Mouse (Mus musculus) stomach, postnatal 0 days (tissue): Measurements from ENCODE around the gene Polrmt. TPM values are rescaled to one million over a fixed set of nuclear protein-coding genes. Genes with fewer than 3 reads are reported as not detected.

Source experiments
- ATAC-seq: fragments of 200-750 bp; cut with Nextera tagmentation; 2 replicates; pipeline ENCODE4 v1.8.0; 2017; ENCODE audit not compliant: low FRiP score, low TSS enrichment
- DNase-seq: peaks from one replicate; pipeline ENCODE4 v3.0.0-alpha.2; 2016; ENCODE audit warnings: low spot score
- H3K27ac ChIP-seq: fragments of 300-500 bp; sonication (generic); replicated peaks from 2 replicates; pipeline ENCODE4 v1.5.1; 2014; ENCODE audit warnings: mild to moderate bottlenecking, control low read depth
- H3K27me3 ChIP-seq: fragments of 300-500 bp; sonication (generic); 2 replicates; pipeline ENCODE4 v1.6.1; 2014; ENCODE audit warnings: low read length; ENCODE audit not compliant: control insufficient read depth, insufficient read depth
- H3K36me3 ChIP-seq: fragments of 300-500 bp; sonication (generic); 2 replicates; pipeline ENCODE4 v1.6.1; 2014; ENCODE audit warnings: low read length, mixed read lengths; ENCODE audit not compliant: control insufficient read depth, insufficient read depth
- H3K4me1 ChIP-seq: fragments of 300-500 bp; sonication (generic); replicated peaks from 2 replicates; pipeline ENCODE4 v1.6.1; 2014; ENCODE audit warnings: antibody characterized with exemption; ENCODE audit not compliant: control insufficient read depth, insufficient read depth
- H3K4me2 ChIP-seq: fragments of 300-500 bp; sonication (generic); replicated peaks from 2 replicates; pipeline ENCODE4 v1.6.1; 2014; ENCODE audit warnings: low read depth, mild to moderate bottlenecking, control low read depth, moderate library complexity
- H3K4me3 ChIP-seq: fragments of 300-500 bp; sonication (generic); 2 replicates; pipeline ENCODE4 v1.5.1; 2014; ENCODE audit warnings: low read depth, low read length, control low read depth
- H3K9ac ChIP-seq: fragments of 300-500 bp; sonication (generic); 2 replicates; pipeline ENCODE4 v1.6.1; 2014; ENCODE audit warnings: mild to moderate bottlenecking, low read length, control low read depth, mixed read lengths
- H3K9me3 ChIP-seq: fragments of 300-500 bp; sonication (generic); 2 replicates; pipeline ENCODE4 v1.6.1; 2016; ENCODE audit warnings: low read length; ENCODE audit not compliant: control insufficient read depth
- CTCF ChIP-seq: IDR thresholded peaks from 2 replicates; pipeline ENCODE4 v1.5.1; 2016; ENCODE audit warnings: antibody characterized with exemption, low read depth, mild to moderate bottlenecking, moderate library complexity
- EP300 ChIP-seq: optimal IDR thresholded peaks from 2 replicates; pipeline ENCODE3; 2016; ENCODE audit warnings: antibody characterized with exemption
- WGBS: fragments of 180-500 bp; shearing (Covaris S2); extraction: QIAGEN DNeasy Blood & Tissue Kit; methylation state at CpG from one replicate; pipeline ENCODE4 v1.1.7; 2014; 5-methylcytosine and 5-hydroxymethylcytosine counted together
- polyA plus RNA-seq: library from polyadenylated mRNA; unstranded; fragments of >200 nt; fragmentation: Nextera tagmentation; extraction: Ambion mirVana; gene quantifications from 2 replicates; pipeline ENCODE4 v1.2.1, GENCODE M21; 2015

Gene Polrmt
- polyA plus RNA-seq, 1 experiment from 2014 or later, result 16.5 TPM

DNA sequence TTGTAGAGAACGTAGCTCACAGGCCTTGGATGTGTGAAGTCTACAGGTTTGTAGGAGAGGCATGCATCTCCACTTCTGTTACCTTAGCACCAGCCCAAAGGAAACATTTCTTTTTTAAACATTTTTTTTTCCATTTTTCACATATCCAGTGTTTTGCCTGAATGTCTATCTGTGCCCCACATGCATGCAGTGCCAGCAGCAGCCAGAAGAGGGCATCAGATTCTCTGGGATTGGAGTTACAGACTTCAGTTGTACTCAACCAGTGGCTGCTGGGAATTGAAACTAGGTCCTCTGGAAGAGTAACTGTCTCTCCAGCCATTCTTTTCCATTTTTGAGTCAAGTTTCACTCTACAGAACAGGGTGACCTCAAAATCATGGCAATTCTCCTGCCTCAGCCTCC is 13.9 kb downstream of the Polrmt start:
- Histone ChIP-seq H3K27ac (no peak overlapping the region), H3K4me1 (no peaks in the 10 kb centered on the region), H3K27me3 (no peaks in the 10 kb centered on the region), H3K9me3 (no peaks in the 10 kb centered on the region), H3K4me3 (no peak overlapping the region), H3K36me3 (peaks cover 14% of the 10 kb centered on the region), H3K9ac (no peak overlapping the region), H3K4me2 (no peak overlapping the region)
- 95% methylated on average over 1 of the region's 1 CpGs for WGBS
- no peak for DNase-seq
- TF ChIP-seq CTCF, result peak; percentile 65
- TF ChIP-seq EP300, result no peak
- no peak for ATAC-seq

DNA sequence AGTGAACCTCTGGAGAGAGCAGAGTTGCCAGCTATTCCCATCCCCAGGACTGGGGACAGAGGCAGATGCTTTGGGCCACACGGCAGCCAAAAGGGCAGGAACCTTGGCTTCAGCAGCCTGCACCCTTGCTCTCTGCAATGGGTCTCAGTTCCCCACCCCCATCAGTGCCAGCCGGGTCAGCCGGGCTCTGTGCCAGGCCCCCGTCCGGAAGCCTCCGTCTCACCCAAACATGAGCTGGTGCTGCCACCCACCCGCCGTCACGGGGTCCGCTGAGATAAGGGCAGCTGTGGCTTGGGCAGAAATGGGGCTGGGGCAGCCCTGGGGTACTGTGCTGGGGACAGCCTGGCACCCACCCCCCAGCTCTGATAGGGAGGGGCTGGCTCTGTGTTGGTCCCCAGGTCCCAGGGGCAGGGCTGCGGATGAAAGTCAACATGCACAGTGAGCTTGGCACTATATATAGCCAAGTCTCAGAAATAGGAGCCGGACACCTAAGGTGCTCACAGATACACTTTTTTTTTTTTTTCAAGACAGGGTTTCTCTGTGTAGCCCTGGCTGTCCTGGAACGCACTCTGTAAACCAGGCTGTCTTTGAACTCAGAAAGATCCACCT is 16.9 kb downstream of the Polrmt start:
- ATAC-seq (0 out of 2 replicates have a peak, but pooled peaks have one; percentile 10), DNase-seq (no peak)
- Histone ChIP-seq H3K27ac (no peak overlapping the region), H3K4me3 (no peak overlapping the region), H3K9ac (no peak overlapping the region), H3K4me1 (no peaks in the 10 kb centered on the region), H3K27me3 (no peaks in the 10 kb centered on the region), H3K36me3 (0 out of 2 replicates have a peak, but pooled peaks cover 2% of the 10 kb centered on the region), H3K9me3 (no peaks in the 10 kb centered on the region), H3K4me2 (no peak overlapping the region)
- TF ChIP-seq EP300 (no peak), CTCF (no peak)
- WGBS, result 80% methylated on average over 13 of the region's 13 CpGs

DNA sequence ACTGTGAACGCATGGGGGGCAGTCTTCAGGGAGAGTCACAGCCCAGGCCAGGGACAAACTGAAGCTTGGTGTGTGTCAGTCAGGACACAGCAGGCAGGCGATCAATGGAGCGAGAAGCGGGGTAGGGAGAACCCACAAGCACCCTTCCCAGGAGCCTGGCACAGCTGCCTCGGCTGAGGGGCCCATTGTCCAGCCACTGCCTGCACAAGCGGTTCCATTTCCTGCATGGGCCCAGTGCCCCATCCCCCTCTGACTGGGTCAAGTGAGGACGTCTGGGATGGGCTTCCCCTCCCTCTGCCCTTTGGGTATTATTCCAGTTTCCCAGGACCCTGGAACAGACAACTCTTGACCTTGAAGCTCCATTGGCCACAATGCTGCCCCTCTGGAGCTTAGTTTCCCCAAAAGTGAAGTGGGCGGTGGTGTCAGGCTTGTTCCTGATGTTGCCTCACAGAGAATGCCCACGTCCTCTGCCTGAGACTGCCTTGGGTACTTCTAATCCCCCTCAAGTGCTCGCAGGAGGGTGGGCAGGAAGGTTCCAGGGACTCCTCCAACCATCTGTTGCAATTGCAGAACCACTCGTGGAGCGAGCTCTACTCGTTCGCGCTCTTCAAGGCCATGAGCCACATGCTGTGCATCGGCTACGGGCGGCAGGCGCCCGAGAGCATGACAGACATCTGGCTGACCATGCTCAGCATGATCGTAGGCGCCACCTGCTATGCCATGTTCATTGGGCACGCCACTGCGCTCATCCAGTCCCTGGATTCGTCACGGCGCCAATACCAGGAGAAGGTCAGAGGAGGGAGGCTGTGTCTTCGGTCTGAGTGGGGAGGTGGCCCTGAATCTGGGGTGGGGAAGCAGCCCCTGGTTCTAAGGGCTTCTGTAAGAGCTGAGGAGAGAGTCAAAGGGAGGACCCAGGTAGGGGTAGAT is 17.8 kb downstream of the Polrmt start:
- no peak for DNase-seq
- no peaks in the 10 kb centered on the region for H3K27me3 ChIP-seq
- H3K9ac ChIP-seq, result no peak overlapping the region
- H3K4me2 ChIP-seq, result no peak overlapping the region
- ATAC-seq, result no peak
- TF ChIP-seq CTCF, result no peak
- no peak for TF ChIP-seq EP300
- H3K4me3 ChIP-seq, result no peak overlapping the region
- no peaks in the 10 kb centered on the region for H3K9me3 ChIP-seq
- 66% methylated on average over 28 of the region's 28 CpGs for WGBS
- H3K4me1 ChIP-seq, result no peaks in the 10 kb centered on the region
- H3K27ac ChIP-seq, result no peak overlapping the region
- no peaks in the 10 kb centered on the region for H3K36me3 ChIP-seq

DNA sequence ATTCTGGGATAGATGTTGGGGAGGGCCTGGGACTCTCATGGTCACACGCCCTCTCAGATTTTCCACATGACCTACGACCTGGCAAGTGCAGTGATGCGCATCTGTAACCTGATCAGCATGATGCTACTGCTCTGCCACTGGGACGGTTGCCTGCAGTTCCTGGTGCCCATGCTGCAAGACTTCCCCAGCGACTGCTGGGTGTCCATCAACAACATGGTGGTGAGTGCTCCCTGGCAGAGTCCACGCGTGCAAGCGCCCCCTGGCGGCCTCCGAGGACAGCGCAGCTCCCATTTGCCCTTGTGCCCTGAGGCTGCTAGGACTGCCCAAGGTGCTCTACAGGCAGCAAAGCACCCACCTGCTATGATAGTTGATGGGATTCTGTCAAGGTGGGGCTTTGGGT is 20.3 kb downstream of the Polrmt start:
- ATAC-seq, result no peak
- Histone ChIP-seq H3K4me1 (no peaks in the 10 kb centered on the region), H3K4me3 (no peak overlapping the region), H3K9me3 (no peaks in the 10 kb centered on the region), H3K27me3 (no peaks in the 10 kb centered on the region), H3K27ac (no peak overlapping the region), H3K4me2 (no peak overlapping the region), H3K36me3 (no peaks in the 10 kb centered on the region), H3K9ac (no peak overlapping the region)
- DNase-seq, result peak; percentile 70
- WGBS, result 37% methylated on average over 11 of the region's 11 CpGs
- TF ChIP-seq CTCF (peak; percentile 69), EP300 (no peak)

DNA sequence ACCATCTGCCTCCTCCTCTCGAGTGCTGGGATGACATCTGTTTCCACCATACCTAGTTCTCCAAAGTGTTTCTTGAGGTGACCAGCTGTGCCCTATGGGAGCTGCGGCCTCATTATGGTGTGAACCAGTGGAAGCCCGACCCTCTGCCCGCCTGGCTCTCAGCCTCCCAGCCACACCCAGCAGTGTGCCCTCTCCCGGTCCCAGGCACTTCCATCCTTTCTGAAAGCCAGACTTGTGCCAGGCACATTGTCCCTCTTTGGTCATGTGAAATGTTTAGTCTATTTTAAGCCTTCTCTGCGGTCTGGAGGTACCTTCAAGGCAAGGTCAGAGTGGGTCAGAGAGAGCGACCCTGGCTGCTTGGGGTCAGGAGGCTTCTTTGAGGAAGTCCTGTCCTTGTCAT is 22.7 kb downstream of the Polrmt start:
- WGBS, result 80% methylated on average over 7 of the region's 7 CpGs
- Histone ChIP-seq H3K9me3 (no peaks in the 10 kb centered on the region), H3K9ac (no peak overlapping the region), H3K4me3 (no peak overlapping the region), H3K4me1 (no peaks in the 10 kb centered on the region), H3K27ac (no peak overlapping the region), H3K27me3 (no peaks in the 10 kb centered on the region), H3K36me3 (no peaks in the 10 kb centered on the region), H3K4me2 (no peak overlapping the region)
- ATAC-seq, result no peak
- DNase-seq, result no peak
- TF ChIP-seq CTCF (no peak), EP300 (no peak)

DNA sequence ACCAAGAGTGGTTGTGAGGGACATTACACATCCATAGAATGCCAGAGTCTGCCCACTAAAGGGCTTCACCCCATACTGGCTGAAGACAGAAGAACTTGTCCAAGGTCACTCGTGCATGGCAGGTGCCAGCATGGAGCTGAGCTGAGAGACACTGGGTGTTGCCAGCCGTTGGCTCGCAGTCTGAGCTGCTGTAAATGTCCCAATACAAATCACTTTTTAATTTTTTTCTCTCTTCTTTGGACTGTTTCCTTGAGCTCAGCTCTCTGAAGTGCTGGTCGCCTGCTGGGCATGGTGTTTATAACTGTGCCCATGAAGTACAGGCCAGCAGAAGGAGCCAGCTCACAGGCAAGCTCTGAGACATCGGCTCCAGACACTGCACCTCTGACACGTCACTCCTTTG is 23.3 kb downstream of the Polrmt start:
- Histone ChIP-seq H3K4me1 (no peaks in the 10 kb centered on the region), H3K36me3 (no peaks in the 10 kb centered on the region), H3K4me3 (no peak overlapping the region), H3K9ac (no peak overlapping the region), H3K9me3 (no peaks in the 10 kb centered on the region), H3K27ac (no peak overlapping the region), H3K27me3 (no peaks in the 10 kb centered on the region), H3K4me2 (no peak overlapping the region)
- no peak for ATAC-seq
- TF ChIP-seq EP300 (no peak), CTCF (no peak)
- WGBS, result 70% methylated on average over 6 of the region's 6 CpGs
- no peak for DNase-seq
